Mouse (Mus musculus): ENCODE measurements at regions not wholly inside any gene's neighbourhood (a gene's known extent, or its start where the extent isn't known, plus 50 kb on each side); places are given as distances from the start of the nearest gene placed in this dataset.

- Histone ChIP-seq H3K4me2 (ENCODE audit: low read depth) (no peak overlapping the region), H3K4me1 (replicated peaks; ENCODE audit: control insufficient read depth in 2 of 2, insufficient read depth in 2 of 2, low read length in 1 of 2) (no peaks in the 10 kb centered on the region), H3K9me3 (ENCODE audit: control insufficient read depth, low read length) (no peaks in the 10 kb centered on the region), H3K36me3 (replicated peaks; ENCODE audit: control insufficient read depth, insufficient read depth, low read depth) (no peaks in the 10 kb centered on the region), H3K27ac (no peak overlapping the region), H3K9ac (replicated peaks) (no peak overlapping the region), H3K27me3 (ENCODE audit: control insufficient read depth, insufficient read depth, low read length) (no peaks in the 10 kb centered on the region), H3K4me3 (ENCODE audit: insufficient read depth in 1 of 2, low read depth in 2 of 2, low read length in 2 of 2) (no peak overlapping the region)
- 51% methylated on average over 7 of the region's 7 CpGs for WGBS (ENCODE audit: insufficient replicate concordance)
- no peak for DNase-seq (ENCODE audit: low read depth in 3 of 3, low spot score in 3 of 3)
- ATAC-seq (ENCODE audit: insufficient read depth), result no peak
- no peak for TF ChIP-seq EP300 (IDR thresholded peaks at IDR 0.05; ENCODE audit: low read depth)
- TF ChIP-seq CTCF (IDR thresholded peaks at IDR 0.05; ENCODE audit: low read depth), result no peak
Measured at GRCm38 (mm10) chr3:143447005-143447709, 565.4 kb upstream of the Pkn2 start.

GRCm38 (mm10) chr3:143417401-143417800 lies 535.6 kb upstream of the Pkn2 start:
- H3K9me3 ChIP-seq (ENCODE audit: control insufficient read depth, low read length), result no peaks in the 10 kb centered on the region
- DNase-seq (ENCODE audit: low read depth in 3 of 3, low spot score in 3 of 3), result no peak
- TF ChIP-seq EP300 (IDR thresholded peaks at IDR 0.05; ENCODE audit: low read depth), result no peak
- no peak for TF ChIP-seq CTCF (IDR thresholded peaks at IDR 0.05; ENCODE audit: low read depth)
- 66% methylated on average over 6 of the region's 6 CpGs for WGBS (ENCODE audit: insufficient replicate concordance)
- H3K36me3 ChIP-seq (replicated peaks; ENCODE audit: control insufficient read depth, insufficient read depth, low read depth), result no peaks in the 10 kb centered on the region
- H3K9ac ChIP-seq (replicated peaks), result no peak overlapping the region
- no peak overlapping the region for H3K4me2 ChIP-seq (ENCODE audit: low read depth)
- H3K27me3 ChIP-seq (ENCODE audit: control insufficient read depth, insufficient read depth, low read length), result no peaks in the 10 kb centered on the region
- no peak for ATAC-seq (ENCODE audit: insufficient read depth)
- H3K4me1 ChIP-seq (replicated peaks; ENCODE audit: control insufficient read depth in 2 of 2, insufficient read depth in 2 of 2, low read length in 1 of 2), result no peaks in the 10 kb centered on the region
- H3K27ac ChIP-seq, result no peak overlapping the region
- no peak overlapping the region for H3K4me3 ChIP-seq (ENCODE audit: insufficient read depth in 1 of 2, low read depth in 2 of 2, low read length in 2 of 2)

GRCm38 (mm10) chr3:143411655-143412054 lies 529.9 kb upstream of the Pkn2 start:
- Histone ChIP-seq H3K9ac (replicated peaks) (no peak overlapping the region), H3K27me3 (ENCODE audit: control insufficient read depth, insufficient read depth, low read length) (no peaks in the 10 kb centered on the region), H3K4me2 (ENCODE audit: low read depth) (no peak overlapping the region), H3K9me3 (ENCODE audit: control insufficient read depth, low read length) (no peaks in the 10 kb centered on the region), H3K36me3 (replicated peaks; ENCODE audit: control insufficient read depth, insufficient read depth, low read depth) (no peaks in the 10 kb centered on the region), H3K27ac (no peak overlapping the region), H3K4me1 (replicated peaks; ENCODE audit: control insufficient read depth in 2 of 2, insufficient read depth in 2 of 2, low read length in 1 of 2) (no peaks in the 10 kb centered on the region), H3K4me3 (ENCODE audit: insufficient read depth in 1 of 2, low read depth in 2 of 2, low read length in 2 of 2) (no peak overlapping the region)
- TF ChIP-seq CTCF (IDR thresholded peaks at IDR 0.05; ENCODE audit: low read depth) (no peak), EP300 (IDR thresholded peaks at IDR 0.05; ENCODE audit: low read depth) (no peak)
- ATAC-seq (ENCODE audit: insufficient read depth) (no peak), DNase-seq (ENCODE audit: low read depth in 3 of 3, low spot score in 3 of 3) (no peak)
- WGBS (ENCODE audit: insufficient replicate concordance), result 49% methylated on average over 4 of the region's 4 CpGs

GRCm38 (mm10) chr3:143398966-143399365 lies 517.2 kb upstream of the Pkn2 start:
- H3K27ac ChIP-seq, result no peak overlapping the region
- 46% methylated on average over 2 of the region's 2 CpGs for WGBS (ENCODE audit: insufficient replicate concordance)
- no peaks in the 10 kb centered on the region for H3K36me3 ChIP-seq (replicated peaks; ENCODE audit: control insufficient read depth, insufficient read depth, low read depth)
- no peak for ATAC-seq (ENCODE audit: insufficient read depth)
- TF ChIP-seq EP300 (IDR thresholded peaks at IDR 0.05; ENCODE audit: low read depth) (no peak), CTCF (IDR thresholded peaks at IDR 0.05; ENCODE audit: low read depth) (no peak)
- no peaks in the 10 kb centered on the region for H3K9me3 ChIP-seq (ENCODE audit: control insufficient read depth, low read length)
- no peak overlapping the region for H3K4me3 ChIP-seq (ENCODE audit: insufficient read depth in 1 of 2, low read depth in 2 of 2, low read length in 2 of 2)
- H3K9ac ChIP-seq (replicated peaks), result no peak overlapping the region
- no peak overlapping the region for H3K4me2 ChIP-seq (ENCODE audit: low read depth)
- no peak for DNase-seq (ENCODE audit: low read depth in 3 of 3, low spot score in 3 of 3)
- no peaks in the 10 kb centered on the region for H3K4me1 ChIP-seq (replicated peaks; ENCODE audit: control insufficient read depth in 2 of 2, insufficient read depth in 2 of 2, low read length in 1 of 2)
- H3K27me3 ChIP-seq (ENCODE audit: control insufficient read depth, insufficient read depth, low read length), result no peaks in the 10 kb centered on the region

GRCm38 (mm10) chr3:143384357-143384756 lies 502.6 kb upstream of the Pkn2 start:
- Histone ChIP-seq H3K27ac (no peak overlapping the region), H3K4me3 (ENCODE audit: insufficient read depth in 1 of 2, low read depth in 2 of 2, low read length in 2 of 2) (no peak overlapping the region), H3K27me3 (ENCODE audit: control insufficient read depth, insufficient read depth, low read length) (no peaks in the 10 kb centered on the region), H3K36me3 (replicated peaks; ENCODE audit: control insufficient read depth, insufficient read depth, low read depth) (no peaks in the 10 kb centered on the region), H3K9ac (replicated peaks) (no peak overlapping the region), H3K4me2 (ENCODE audit: low read depth) (no peak overlapping the region), H3K9me3 (ENCODE audit: control insufficient read depth, low read length) (no peaks in the 10 kb centered on the region), H3K4me1 (replicated peaks; ENCODE audit: control insufficient read depth in 2 of 2, insufficient read depth in 2 of 2, low read length in 1 of 2) (no peaks in the 10 kb centered on the region)
- DNase-seq (ENCODE audit: low read depth in 3 of 3, low spot score in 3 of 3), result no peak
- WGBS (ENCODE audit: insufficient replicate concordance), result 44% methylated on average over 1 of the region's 1 CpGs
- TF ChIP-seq CTCF (IDR thresholded peaks at IDR 0.05; ENCODE audit: low read depth) (no peak), EP300 (IDR thresholded peaks at IDR 0.05; ENCODE audit: low read depth) (no peak)
- no peak for ATAC-seq (ENCODE audit: insufficient read depth)
